ENCODE assay signal across 9 mouse cellular contexts in the genomic region with DNA sequence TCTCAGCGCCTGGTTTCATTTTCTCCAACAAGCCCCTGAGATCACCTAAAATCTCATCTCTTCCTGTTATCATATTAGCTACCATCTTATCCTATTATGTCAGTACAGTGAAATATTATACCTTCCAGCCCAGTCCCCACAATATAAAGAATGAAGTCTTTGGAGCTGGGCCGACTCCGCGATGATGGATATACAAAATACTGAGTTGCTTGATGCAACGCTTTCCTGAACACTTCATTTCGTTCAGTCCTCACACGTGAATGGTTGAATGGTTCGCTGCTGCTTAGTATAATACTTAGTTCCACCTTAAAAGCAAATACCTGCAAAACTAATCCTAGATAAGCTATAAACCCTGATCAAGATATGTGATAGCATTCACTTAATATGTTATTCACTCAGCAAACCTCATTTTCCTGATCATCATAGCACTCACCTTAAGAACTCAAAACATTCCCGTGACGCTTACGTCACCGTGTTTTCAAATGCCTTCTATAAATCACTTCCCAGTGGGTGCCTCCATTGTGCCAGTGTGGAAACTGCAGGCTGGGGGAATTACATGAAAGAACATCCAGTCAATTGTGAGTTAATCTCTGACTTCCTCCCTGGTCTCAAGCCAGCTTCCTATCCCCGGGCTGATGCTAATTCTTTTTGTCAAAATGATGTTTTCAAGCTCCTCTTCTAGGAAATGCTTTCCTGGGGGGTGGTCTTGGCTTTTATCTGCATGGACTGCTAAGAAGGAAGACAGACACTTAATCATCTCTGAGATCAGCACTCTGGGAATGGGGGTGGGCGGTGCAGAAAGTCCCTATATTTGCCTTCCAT. TPM values are rescaled to one million over a fixed set of nuclear protein-coding genes. Genes with fewer than 3 reads are reported as not detected.
A peak's percentile ranks its signal among the peaks of the same experiment; 100 is the strongest.
DNase-seq lines count a peak whose midpoint lies in the region; ATAC-seq lines count a peak whose summit lies in the region.
"Had no signal": no experiment of that assay in that cellular context is flagged by ENCODE, and none has a peak within 500 bp of the region (broad histone marks: within the 10 kb centered on the region; RNA-seq: fewer than 3 reads in every experiment).

Trim44 (minus strand) TSS at position 466 of the 822 bp plus-strand sequence.

- intact Hi-C loops in left cerebral cortex, postnatal 14 days (cut with DNase I), result loop anchor here (10.0 kb wide), 1 partner anchor 93 kb away; no protein-coding TSS in a partner anchor

- H3K9ac ChIP-seq in forebrain, embryonic 14.5 days (ENCODE audit: low read length), result no peak within 1 kb of the TSS; the same call in 1 of the 2 replicates
- no peak within 1 kb of the TSS for H3K9ac ChIP-seq in neural tube, embryonic 11.5 days (ENCODE audit: low read length)
- H3K9ac ChIP-seq: liver, embryonic 15.5 days had no signal

- WGBS in forebrain, embryonic 14.5 days, result 18% methylated on average over 14 of the region's 14 CpGs
- WGBS in neural tube, embryonic 11.5 days, result 41% methylated on average over 14 of the region's 14 CpGs

- peaks cover 19% of the 10 kb centered on the region for H3K4me1 ChIP-seq in forebrain, embryonic 14.5 days (ENCODE audit: control insufficient read depth, insufficient read depth, low read length)
- peaks cover 3% of the 10 kb centered on the region; the same call in 1 of the 2 replicates for H3K4me1 ChIP-seq in neural tube, embryonic 11.5 days (ENCODE audit: control insufficient read depth, insufficient read depth, low read length)
- H3K4me1 ChIP-seq: liver, embryonic 15.5 days had no signal

- no peaks in the 10 kb centered on the region for H3K9me3 ChIP-seq in forebrain, embryonic 14.5 days (replicated peaks; ENCODE audit: control insufficient read depth, low read length)
- no peaks in the 10 kb centered on the region for H3K9me3 ChIP-seq in neural tube, embryonic 11.5 days (ENCODE audit: control insufficient read depth, low read length)
- H3K9me3 ChIP-seq: liver, embryonic 15.5 days had no signal

- no peaks in the 10 kb centered on the region for H3K27me3 ChIP-seq in forebrain, embryonic 14.5 days (replicated peaks; ENCODE audit: control insufficient read depth, insufficient read depth, low read length)
- H3K27me3 ChIP-seq in neural tube, embryonic 11.5 days (ENCODE audit: control insufficient read depth, insufficient read depth, low read length), result no peaks in the 10 kb centered on the region
- H3K27me3 ChIP-seq: liver, embryonic 15.5 days had no signal

- no peak within 1 kb of the TSS for H3K27ac ChIP-seq in forebrain, embryonic 14.5 days (ENCODE audit: low read depth, low read length)
- H3K27ac ChIP-seq in neural tube, embryonic 11.5 days (ENCODE audit: low read depth, low read length), result no peak within 1 kb of the TSS
- H3K27ac ChIP-seq: liver, embryonic 15.5 days had no signal

- H3K4me2 ChIP-seq in forebrain, embryonic 14.5 days (ENCODE audit: low read length), result peak within 1 kb of the TSS; percentile 2
- no peak within 1 kb of the TSS for H3K4me2 ChIP-seq in neural tube, embryonic 11.5 days (ENCODE audit: low read depth)
- H3K4me2 ChIP-seq: liver, embryonic 15.5 days had no signal

- peak; percentile 55 for DNase-seq in cerebellum, postnatal 10 days
- DNase-seq in cerebellum, adult 11 months, result no peak
- DNase-seq in adrenal gland, postnatal 10 days, result no peak
- DNase-seq in forebrain, embryonic 14.5 days (ENCODE audit: low spot score), result peak; percentile 86
- no peak for DNase-seq in heart, postnatal 4 days
- DNase-seq in left cerebral cortex, postnatal 14 days (ENCODE audit: low spot score in 2 of 2), result peak in 1 of 2 experiments; percentile 9
- DNase-seq in neural tube, embryonic 11.5 days (ENCODE audit: low spot score), result peak; percentile 47
- no peak for DNase-seq in urinary bladder, postnatal 36 days (ENCODE audit: low spot score in 2 of 2)

- H3K4me3 ChIP-seq in forebrain, embryonic 14.5 days (ENCODE audit: low read depth, low read length), result no peak within 1 kb of the TSS
- no peak within 1 kb of the TSS for H3K4me3 ChIP-seq in neural tube, embryonic 11.5 days (ENCODE audit: low read depth, low read length)
- H3K4me3 ChIP-seq: liver, embryonic 15.5 days had no signal

- ATAC-seq in forebrain, embryonic 14.5 days, result peak; percentile 69
- ATAC-seq in neural tube, embryonic 11.5 days (ENCODE audit: insufficient read depth, low FRiP score, low TSS enrichment), result peak; percentile 35; the same call in 1 of the 2 replicates

- no peaks in the 10 kb centered on the region for H3K36me3 ChIP-seq in forebrain, embryonic 14.5 days (ENCODE audit: control insufficient read depth, insufficient read depth, low read length)
- no peaks in the 10 kb centered on the region for H3K36me3 ChIP-seq in neural tube, embryonic 11.5 days (ENCODE audit: control insufficient read depth, insufficient read depth, low read length)
- H3K36me3 ChIP-seq: liver, embryonic 15.5 days had no signal

RNA-seq across cellular contexts. Expression of gene Trim44, which starts in this region (rescaled TPM):
- total RNA-seq in adrenal gland, postnatal 10 days (2021), result 10 to 100 TPM; 58.0 to 64.2 TPM
- 29.8 and 34.6 TPM in 2 replicates for polyA plus RNA-seq in forebrain, embryonic 14.5 days (2014; fragmentation: Nextera tagmentation; extraction: Ambion mirVana)
- 10 to 100 TPM; 47.8 to 50.4 TPM for total RNA-seq in heart, postnatal 4 days (2021)
- 100 to 1,000 TPM; 172 to 173 TPM for total RNA-seq in left cerebral cortex, postnatal 14 days (2021)
- 48.4 and 52.2 TPM in 2 replicates for polyA plus RNA-seq in neural tube, embryonic 11.5 days (2014; fragmentation: Nextera tagmentation; extraction: Ambion mirVana)

Comparison
In these comparisons a context has a peak if more than half of its experiments do, and no peak if none do; other contexts are left out.
1. DNase-seq: peak in cerebellum, postnatal 10 days (2 of 2), forebrain, embryonic 14.5 days (single experiment) and neural tube, embryonic 11.5 days (single experiment); none in cerebellum, adult 11 months (single experiment), adrenal gland, postnatal 10 days (single experiment), heart, postnatal 4 days (single experiment) and urinary bladder, postnatal 36 days (0 of 2).